Mouse (Mus musculus): ENCODE results near the gene Mbl1.

The Mbl1 gene

GRCm38 (mm10) chr14:41151220-41151898 is at the start of gene Mbl1:
Gene Mbl1, plus strand, starts transcription at chr14:41151458.
- peak; percentile 29 to 46 for DNase-seq

DNA sequence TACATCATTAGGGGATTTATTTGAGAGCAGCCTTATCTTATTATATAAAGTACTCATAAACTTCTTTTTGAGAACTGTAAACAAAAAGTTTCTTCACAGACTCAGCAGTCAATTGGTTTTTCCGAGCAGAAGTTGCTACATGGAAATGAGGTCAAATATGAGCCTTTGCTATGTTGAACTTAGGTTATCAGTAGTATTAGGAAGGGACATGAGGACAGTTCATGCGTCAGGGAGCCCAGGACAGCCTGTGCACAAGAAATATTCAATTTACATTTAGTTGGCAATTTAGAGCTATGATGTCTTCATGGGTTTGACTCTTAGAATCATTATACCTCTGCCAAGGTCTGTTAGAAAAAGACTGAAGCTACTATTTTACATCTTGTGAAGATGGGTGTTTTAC is 49.0 kb upstream of the Mbl1 start:
- no peak for DNase-seq

DNA sequence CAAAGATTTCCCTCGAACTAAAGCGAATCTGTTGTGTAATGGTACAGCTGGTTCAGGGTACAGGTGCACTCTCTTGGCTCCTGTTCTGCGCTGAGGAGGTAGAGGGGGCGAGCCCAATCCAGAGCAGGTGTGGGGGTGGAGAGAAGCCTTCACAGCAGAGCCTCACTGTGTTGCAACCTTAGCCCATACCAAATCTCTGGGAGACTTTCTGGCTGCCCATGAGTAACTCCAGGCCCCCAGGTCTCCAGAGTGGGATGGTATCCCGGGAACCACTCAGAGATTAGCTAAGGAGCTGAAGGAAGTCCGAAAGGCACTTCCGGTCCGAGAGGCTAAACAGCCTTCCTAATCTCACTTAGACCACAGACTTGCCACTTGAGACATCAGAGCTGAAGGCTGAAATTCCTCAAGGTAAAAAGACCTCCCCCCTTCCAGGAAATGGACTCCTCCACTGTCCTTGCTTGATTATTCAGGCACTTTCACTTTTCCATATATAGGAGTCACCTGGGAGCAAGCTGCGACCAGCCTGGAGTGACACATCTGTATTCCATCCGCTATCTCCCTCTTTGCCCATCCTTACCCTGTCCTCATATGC is 46.3 kb upstream of the Mbl1 start, which contains the start of gene Mat1a:
Gene Mat1a (plus strand): TSS at position 183 of the 592 bp plus-strand sequence.
- no peak for DNase-seq

- DNase-seq, result no peak
These were observed 40.1 kb upstream of the Mbl1 start for GRCm38 (mm10) chr14:41111031-41111668.

- no peak for DNase-seq
These were observed 38.3 kb upstream of the Mbl1 start for GRCm38 (mm10) chr14:41112944-41113343.

DNA sequence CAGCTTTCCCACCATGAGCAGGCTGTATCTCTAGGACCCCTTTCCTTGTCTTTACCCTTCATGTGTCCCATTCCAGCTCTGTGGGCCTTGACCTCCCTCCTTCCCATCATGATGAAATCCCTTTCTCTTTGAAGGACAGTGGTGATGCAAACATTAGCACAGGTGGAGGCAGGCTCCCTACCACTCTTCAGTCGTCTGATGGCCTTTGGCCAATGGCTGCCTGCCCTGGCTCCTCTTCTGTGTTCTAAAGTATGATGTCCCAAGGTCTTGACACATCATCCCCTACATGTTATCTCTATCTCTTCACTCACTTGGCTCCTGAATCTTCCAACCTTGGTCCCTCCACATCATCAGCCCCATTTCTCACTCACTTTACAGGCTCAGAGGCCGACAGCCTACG is 35.0 kb upstream of the Mbl1 start:
- DNase-seq, result no peak

- no peak for DNase-seq
These were observed 26.6 kb upstream of the Mbl1 start for GRCm38 (mm10) chr14:41124683-41125082.

DNA sequence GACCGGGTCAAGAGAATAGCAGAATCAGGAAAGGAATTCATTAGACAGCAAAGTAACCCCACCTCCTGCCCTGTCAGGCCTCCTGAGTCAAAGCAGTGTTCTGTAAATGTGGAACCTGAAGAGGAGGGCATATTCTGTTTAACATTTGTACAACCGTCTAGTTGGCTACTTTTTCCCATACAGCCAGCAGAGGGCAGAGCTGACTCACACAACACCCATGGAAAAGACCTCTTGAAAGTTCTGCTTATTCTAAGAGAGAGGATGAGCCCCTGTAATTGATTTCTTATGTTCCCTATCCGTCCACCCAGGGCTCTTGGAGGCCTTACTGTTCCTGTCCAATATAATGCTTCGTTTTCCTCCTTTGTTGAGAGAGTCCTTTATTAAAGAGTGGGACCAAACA is 23.3 kb upstream of the Mbl1 start:
- DNase-seq, result peak in 1 of 2 experiments; percentile 46

DNA sequence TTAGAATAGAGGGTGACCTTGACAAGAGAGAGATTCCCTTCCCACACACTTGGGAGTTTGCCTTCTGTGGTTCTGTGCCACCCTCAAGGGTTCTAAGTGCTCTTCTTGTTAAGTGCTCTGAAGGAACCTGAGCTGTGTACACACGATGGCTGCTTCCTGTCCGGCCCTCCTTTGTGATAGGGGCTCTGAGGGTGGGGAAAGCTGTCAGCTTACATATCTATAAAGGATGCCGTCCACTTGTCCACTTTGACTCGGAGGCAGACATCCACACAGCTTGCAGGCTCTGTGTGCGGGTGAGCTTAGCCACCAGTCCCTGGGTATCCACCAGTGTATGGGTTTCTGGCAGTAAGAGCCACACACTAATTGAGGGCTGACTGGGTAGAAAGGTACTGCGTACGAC is 19.7 kb upstream of the Mbl1 start, which contains the start of gene Sftpa1:
Gene Sftpa1 (plus strand): TSS at position 243 of the 400 bp plus-strand sequence.
- no peak for DNase-seq

- DNase-seq, result no peak
These were observed 14.3 kb upstream of the Mbl1 start for GRCm38 (mm10) chr14:41137006-41137405.

GRCm38 (mm10) chr14:41140686-41141085 is 10.6 kb upstream of the Mbl1 start:
- no peak for DNase-seq

- no peak for DNase-seq
These were observed 5.2 kb upstream of the Mbl1 start for GRCm38 (mm10) chr14:41146035-41146434.

DNA sequence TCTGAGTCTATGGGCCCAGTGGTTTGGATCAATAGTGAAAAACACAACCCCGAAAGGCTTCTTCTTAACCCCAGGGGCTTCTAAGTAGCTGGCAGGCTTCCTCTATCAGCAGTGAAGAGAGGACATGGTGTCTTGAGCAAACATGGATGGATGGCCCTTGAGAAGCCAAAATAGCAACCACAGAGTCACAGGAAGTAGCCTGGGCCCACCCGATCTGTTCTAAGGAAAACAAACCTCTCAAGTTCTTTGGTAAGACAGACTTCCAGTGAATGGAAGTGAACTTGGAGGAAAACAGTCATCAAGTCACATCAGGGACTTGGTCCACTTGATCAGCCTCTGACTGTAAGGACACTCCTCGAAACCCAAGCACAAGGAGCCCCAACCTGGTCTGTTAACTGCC is 4.3 kb upstream of the Mbl1 start:
- DNase-seq, result no peak

- DNase-seq, result no peak
These were observed 3.9 kb upstream of the Mbl1 start for GRCm38 (mm10) chr14:41147356-41147755.

DNA sequence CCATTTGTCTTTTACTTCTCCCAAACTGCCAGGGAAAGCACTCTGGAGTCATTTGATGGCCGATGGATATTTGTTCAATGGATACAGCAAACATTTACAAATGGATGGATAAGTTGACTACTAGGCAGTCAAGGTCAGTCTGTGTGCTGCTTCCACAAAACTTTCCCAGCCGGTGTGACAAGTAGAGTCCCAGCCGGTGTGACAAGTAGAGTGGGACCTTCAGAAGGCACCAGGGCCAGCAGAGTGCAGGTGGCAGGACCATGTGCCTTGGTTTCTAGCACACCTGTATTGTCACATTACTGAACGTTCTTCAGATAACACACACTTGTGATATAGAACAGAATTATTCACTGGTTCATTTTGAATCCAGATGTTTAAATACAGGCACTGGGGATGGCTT is 8.8 kb downstream of the Mbl1 start:
- no peak for DNase-seq

GRCm38 (mm10) chr14:41160743-41161142 is 9.5 kb downstream of the Mbl1 start:
- peak; percentile 27 to 78 for DNase-seq

DNA sequence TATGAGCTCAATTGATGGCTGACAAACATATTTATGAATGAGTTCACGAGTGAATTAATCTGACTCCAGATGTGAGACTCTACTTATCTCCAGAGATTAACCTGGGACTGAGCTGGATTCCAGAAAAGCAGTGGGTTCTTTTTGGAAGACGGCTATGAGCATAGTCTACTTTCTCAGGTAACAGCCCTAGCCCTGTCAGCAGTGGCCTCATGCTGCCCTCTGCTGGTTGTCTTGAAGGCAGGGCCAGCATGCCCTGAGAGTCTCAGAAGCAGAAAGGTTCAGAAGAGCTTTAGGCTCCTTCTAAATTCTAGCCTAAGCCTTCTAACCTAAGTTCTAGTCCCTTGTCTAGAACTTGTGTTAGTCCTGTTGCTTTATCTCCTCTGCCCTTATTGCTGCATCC is 11.4 kb downstream of the Mbl1 start:
- peak; percentile 55 to 65 for DNase-seq

DNA sequence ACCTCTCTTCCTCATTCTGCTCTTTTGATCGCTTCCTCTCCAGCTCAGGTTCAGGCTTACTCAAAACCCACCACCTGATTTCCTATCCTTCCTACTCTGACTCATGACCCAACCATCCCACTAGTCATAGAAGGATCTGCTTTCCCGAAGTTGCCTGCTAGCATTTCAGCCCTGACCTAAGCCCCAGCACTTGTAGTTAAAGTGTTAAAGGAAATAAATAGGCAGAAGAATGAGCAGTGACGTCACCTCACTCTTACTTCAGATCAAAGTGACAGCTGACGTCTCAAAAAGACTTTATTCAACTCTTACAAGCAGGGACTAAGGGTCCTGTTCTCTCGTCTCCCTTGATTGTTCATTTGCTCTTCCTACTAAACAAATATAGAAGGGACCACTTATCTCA is 16.0 kb downstream of the Mbl1 start:
- no peak for DNase-seq

- no peak for DNase-seq
These were observed 17.3 kb downstream of the Mbl1 start for GRCm38 (mm10) chr14:41168567-41168966.

GRCm38 (mm10) chr14:41170514-41170913 is 19.3 kb downstream of the Mbl1 start:
- DNase-seq, result no peak

DNA sequence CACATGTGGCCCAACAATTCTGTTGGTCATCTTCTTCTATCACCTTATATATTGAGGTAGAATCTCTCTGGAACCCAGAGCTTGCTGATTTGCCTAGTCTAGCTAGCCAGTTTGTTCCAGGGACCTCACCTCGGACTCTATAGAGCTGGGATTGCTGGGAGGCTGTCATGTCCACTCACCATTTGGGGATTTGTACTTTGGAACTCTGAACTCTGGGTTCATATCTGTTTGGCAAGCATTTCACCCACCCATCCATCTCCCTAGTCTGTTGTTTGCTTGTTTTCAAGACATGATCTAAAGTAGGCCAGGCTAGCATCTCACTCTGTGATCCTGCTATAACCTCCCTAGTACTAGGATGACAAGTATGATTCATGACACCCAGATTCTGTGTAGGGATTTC is 23.5 kb downstream of the Mbl1 start:
- no peak for DNase-seq

- DNase-seq, result no peak
These were observed 34.0 kb downstream of the Mbl1 start, which contains the start of gene Sftpd for GRCm38 (mm10) chr14:41185059-41185821. Gene Sftpd, minus strand, starts transcription at chr14:41185149.

- DNase-seq, result no peak
These were observed 38.2 kb downstream of the Mbl1 start for GRCm38 (mm10) chr14:41189496-41189895.

All from kidney, postnatal 25 days (tissue).